Mouse (Mus musculus) C2C12 (cell line): ENCODE results near the gene Msi2.

Experiments used
- CEBPB ChIP-seq: IDR thresholded peaks from one replicate; pipeline ENCODE4 v1.6.1; 2011; ENCODE audit warnings: low read depth, mild to moderate bottlenecking, control low read depth, moderate library complexity
- CTCF ChIP-seq: IDR thresholded peaks from one replicate; pipeline ENCODE4 v1.5.1; 2011; ENCODE audit not compliant: control insufficient read depth, insufficient read depth, insufficient read length
- MAX ChIP-seq: IDR thresholded peaks from one replicate; pipeline ENCODE4 v1.6.1; 2011; ENCODE audit warnings: mild to moderate bottlenecking, control low read depth
- MYOG ChIP-seq: IDR thresholded peaks from one replicate; pipeline ENCODE4 v1.6.1; 2011; ENCODE audit not compliant: control insufficient read depth, insufficient read length; ENCODE audit errors: extremely low read depth
- USF1 ChIP-seq: IDR thresholded peaks from one replicate; pipeline ENCODE4 v1.6.1; 2011; ENCODE audit warnings: low read depth, mild to moderate bottlenecking, control low read depth, moderate library complexity

GRCm38 (mm10) chr11:88467498-88468245 is 250.6 kb downstream of the Msi2 start:
- TF ChIP-seq CTCF = no peak
- no peak for TF ChIP-seq USF1
- TF ChIP-seq MAX = no peak
- TF ChIP-seq MYOG = no peak
- no peak for TF ChIP-seq CEBPB
